Mouse (Mus musculus): Measurements from ENCODE around the gene Adgrl3.

GRCm38 (mm10) chr5:81752426-81752825 is 732.5 kb downstream of the Adgrl3 start:
- TF ChIP-seq EP300 (IDR thresholded peaks at IDR 0.05; ENCODE audit: insufficient read depth, low read depth, low read length) (no peak), POLR2A (IDR thresholded peaks at IDR 0.05; ENCODE audit: insufficient read depth, low read depth, low read length) (no peak), CTCF (IDR thresholded peaks at IDR 0.05) (no peak)

Measured in heart, adult 2 months (tissue).